Mouse (Mus musculus) midbrain, embryonic 11.5 days (tissue): ENCODE measurements around the gene Cox4i1. TPM values are rescaled to one million over a fixed set of nuclear protein-coding genes. Genes with fewer than 3 reads are reported as not detected.
"Not testable (repeated sequence)": the region's sequence is repeated elsewhere in the genome, so short reads cannot be mapped to it uniquely, and the experiment has no call there.

Experiments
- ATAC-seq: fragments of 200-750 bp; cut with Nextera tagmentation; 2 replicates; pipeline ENCODE4 v1.8.0; 2017; ENCODE audit warnings: moderate TSS enrichment, moderate library complexity; ENCODE audit not compliant: low FRiP score
- DNase-seq: peaks from one replicate; pipeline ENCODE4 v3.0.0; 2015; ENCODE audit warnings: low spot score; ENCODE audit errors: missing footprints
- H3K27ac ChIP-seq: fragments of 300-500 bp; sonication (generic); 2 replicates; pipeline ENCODE4 v1.5.1; 2014; ENCODE audit warnings: low read depth, low read length
- H3K27me3 ChIP-seq: fragments of 300-500 bp; sonication (generic); 2 replicates; pipeline ENCODE4 v1.6.1; 2014; ENCODE audit warnings: mild to moderate bottlenecking, low read length, moderate library complexity, mixed read lengths; ENCODE audit not compliant: control insufficient read depth, insufficient read depth
- H3K36me3 ChIP-seq: fragments of 300-500 bp; sonication (generic); 2 replicates; pipeline ENCODE4 v1.6.1; 2014; ENCODE audit warnings: mild to moderate bottlenecking, low read length, moderate library complexity, mixed read lengths; ENCODE audit not compliant: control insufficient read depth, insufficient read depth
- H3K4me1 ChIP-seq: fragments of 300-500 bp; sonication (generic); 2 replicates; pipeline ENCODE4 v1.6.1; 2014; ENCODE audit warnings: low read length; ENCODE audit not compliant: control insufficient read depth, insufficient read depth
- H3K4me2 ChIP-seq: fragments of 300-500 bp; sonication (generic); 2 replicates; pipeline ENCODE4 v1.6.1; 2014; ENCODE audit warnings: mild to moderate bottlenecking, moderate library complexity
- H3K4me3 ChIP-seq: fragments of 300-500 bp; sonication (generic); 2 replicates; pipeline ENCODE4 v1.5.1; 2014; ENCODE audit warnings: low read depth, low read length
- H3K9ac ChIP-seq: fragments of 300-500 bp; sonication (generic); 2 replicates; pipeline ENCODE4 v1.6.1; 2014; ENCODE audit warnings: low read length
- H3K9me3 ChIP-seq: fragments of 300-500 bp; sonication (generic); 2 replicates; pipeline ENCODE4 v1.6.1; 2016; ENCODE audit warnings: low read length; ENCODE audit not compliant: control insufficient read depth
- WGBS: fragments of 180-500 bp; shearing (Covaris S2); extraction: QIAGEN DNeasy Blood & Tissue Kit; methylation state at CpG from one replicate; pipeline ENCODE4 v1.1.7; 2014; 5-methylcytosine and 5-hydroxymethylcytosine counted together
- polyA plus RNA-seq: library from polyadenylated mRNA; unstranded; fragments of >200 nt; fragmentation: Nextera tagmentation; extraction: Ambion mirVana; gene quantifications from 2 replicates; pipeline ENCODE4 v1.2.1, GENCODE M21; 2014

Gene Cox4i1
- polyA plus RNA-seq, 1 experiment from 2014 or later, result 953 TPM

GRCm38 (mm10) chr8:120672626-120673229 is 4.7 kb downstream of the Cox4i1 start:
- Histone ChIP-seq H3K9ac (no peak overlapping the region), H3K9me3 (no peaks in the 10 kb centered on the region), H3K4me3 (no peak overlapping the region), H3K27ac (no peak overlapping the region), H3K4me1 (peaks cover 6% of the 10 kb centered on the region), H3K36me3 (peaks cover 10% of the 10 kb centered on the region), H3K27me3 (no peaks in the 10 kb centered on the region), H3K4me2 (no peak overlapping the region)
- DNase-seq (no peak), ATAC-seq (no peak)
- 89% methylated on average over 16 of the region's 16 CpGs for WGBS

GRCm38 (mm10) chr8:120673298-120673697 is 5.3 kb downstream of the Cox4i1 start:
- DNase-seq (no peak), ATAC-seq (no peak)
- Histone ChIP-seq H3K4me3 (no peak overlapping the region), H3K36me3 (peaks cover 10% of the 10 kb centered on the region), H3K9me3 (no peaks in the 10 kb centered on the region), H3K27ac (no peak overlapping the region), H3K9ac (no peak overlapping the region), H3K4me1 (peaks cover 6% of the 10 kb centered on the region), H3K27me3 (no peaks in the 10 kb centered on the region), H3K4me2 (no peak overlapping the region)
- 97% methylated on average over 7 of the region's 7 CpGs for WGBS

GRCm38 (mm10) chr8:120675718-120676117 is 7.7 kb downstream of the Cox4i1 start:
- no peak overlapping the region for H3K27ac ChIP-seq
- no peaks in the 10 kb centered on the region for H3K9me3 ChIP-seq
- ATAC-seq (no peak), DNase-seq (no peak)
- H3K36me3 ChIP-seq, result peaks cover 10% of the 10 kb centered on the region
- no peaks in the 10 kb centered on the region for H3K27me3 ChIP-seq
- WGBS, result 72% methylated on average over 8 of the region's 8 CpGs
- H3K4me2 ChIP-seq, result no peak overlapping the region
- no peak overlapping the region for H3K9ac ChIP-seq
- no peaks in the 10 kb centered on the region for H3K4me1 ChIP-seq
- no peak overlapping the region for H3K4me3 ChIP-seq

GRCm38 (mm10) chr8:120678447-120678846 is 10.4 kb downstream of the Cox4i1 start:
- Histone ChIP-seq H3K36me3 (peaks cover under 1% of the 10 kb centered on the region), H3K27ac (no peak overlapping the region), H3K4me1 (no peaks in the 10 kb centered on the region), H3K9me3 (no peaks in the 10 kb centered on the region), H3K4me2 (no peak overlapping the region), H3K4me3 (no peak overlapping the region), H3K27me3 (no peaks in the 10 kb centered on the region), H3K9ac (no peak overlapping the region)
- WGBS, result 13% methylated on average over 10 of the region's 10 CpGs
- ATAC-seq (peak; percentile 52; the same call in 1 of the 2 replicates), DNase-seq (peak; percentile 99)

- DNase-seq (no peak), ATAC-seq (no peak)
- 74% methylated on average over 11 of the region's 11 CpGs for WGBS
Observed at GRCm38 (mm10) chr8:120679629-120680387, 11.8 kb downstream of the Cox4i1 start.

GRCm38 (mm10) chr8:120680405-120680804 is 12.4 kb downstream of the Cox4i1 start:
- H3K36me3 ChIP-seq, ATAC-seq, H3K4me2 ChIP-seq, H3K9ac ChIP-seq, H3K27ac ChIP-seq, H3K4me3 ChIP-seq, H3K27me3 ChIP-seq, H3K9me3 ChIP-seq, H3K4me1 ChIP-seq: not testable (repeated sequence)
- WGBS, result 68% methylated on average over 7 of the region's 7 CpGs
- DNase-seq, result peak; percentile 88

More at GRCm38 (mm10) chr8:120679629-120680387, 11.8 kb downstream of the Cox4i1 start:
- Histone ChIP-seq H3K9me3 (no peaks in the 10 kb centered on the region), H3K9ac (no peak overlapping the region), H3K27ac (no peak overlapping the region), H3K4me2 (no peak overlapping the region), H3K4me1 (no peaks in the 10 kb centered on the region), H3K4me3 (no peak overlapping the region), H3K27me3 (no peaks in the 10 kb centered on the region), H3K36me3 (no peaks in the 10 kb centered on the region)

- 79% methylated on average over 10 of the region's 10 CpGs for WGBS
- no peak for ATAC-seq
- no peak overlapping the region for H3K9ac ChIP-seq
Observed at GRCm38 (mm10) chr8:120681113-120681512, 13.1 kb downstream of the Cox4i1 start.

GRCm38 (mm10) chr8:120683602-120684001 is 15.6 kb downstream of the Cox4i1 start:
- Histone ChIP-seq H3K36me3 (no peaks in the 10 kb centered on the region), H3K4me2 (no peak overlapping the region), H3K9me3 (no peaks in the 10 kb centered on the region), H3K27me3 (no peaks in the 10 kb centered on the region), H3K4me3 (no peak overlapping the region), H3K9ac (no peak overlapping the region), H3K4me1 (no peaks in the 10 kb centered on the region), H3K27ac (no peak overlapping the region)
- ATAC-seq (peak; percentile 62; the same call in 1 of the 2 replicates), DNase-seq (peak; percentile 93)
- 14% methylated on average over 10 of the region's 10 CpGs for WGBS

More at GRCm38 (mm10) chr8:120681113-120681512, 13.1 kb downstream of the Cox4i1 start:
- Histone ChIP-seq H3K4me2 (no peak overlapping the region), H3K9me3 (no peaks in the 10 kb centered on the region), H3K4me3 (no peak overlapping the region), H3K27ac (no peak overlapping the region), H3K36me3 (no peaks in the 10 kb centered on the region), H3K27me3 (no peaks in the 10 kb centered on the region), H3K4me1 (no peaks in the 10 kb centered on the region)
- no peak for DNase-seq

- Histone ChIP-seq H3K4me1 (no peaks in the 10 kb centered on the region), H3K9me3 (no peaks in the 10 kb centered on the region), H3K27ac (no peak overlapping the region), H3K4me2 (no peak overlapping the region), H3K36me3 (no peaks in the 10 kb centered on the region), H3K9ac (0 out of 2 replicates have a peak overlapping the region, but pooled peaks have one; percentile 16), H3K27me3 (no peaks in the 10 kb centered on the region), H3K4me3 (no peak overlapping the region)
- ATAC-seq (no peak), DNase-seq (no peak)
- 55% methylated on average over 5 of the region's 5 CpGs for WGBS
Observed at GRCm38 (mm10) chr8:120684082-120684481, 16.1 kb downstream of the Cox4i1 start.
